Mouse (Mus musculus): Measurements from ENCODE around the gene Col15a1. TPM values are rescaled to one million over a fixed set of nuclear protein-coding genes. Genes with fewer than 3 reads are reported as not detected.

Gene Col15a1
- polyA plus RNA-seq, 1 experiment from 2014 or later, result 5.2 TPM

DNA sequence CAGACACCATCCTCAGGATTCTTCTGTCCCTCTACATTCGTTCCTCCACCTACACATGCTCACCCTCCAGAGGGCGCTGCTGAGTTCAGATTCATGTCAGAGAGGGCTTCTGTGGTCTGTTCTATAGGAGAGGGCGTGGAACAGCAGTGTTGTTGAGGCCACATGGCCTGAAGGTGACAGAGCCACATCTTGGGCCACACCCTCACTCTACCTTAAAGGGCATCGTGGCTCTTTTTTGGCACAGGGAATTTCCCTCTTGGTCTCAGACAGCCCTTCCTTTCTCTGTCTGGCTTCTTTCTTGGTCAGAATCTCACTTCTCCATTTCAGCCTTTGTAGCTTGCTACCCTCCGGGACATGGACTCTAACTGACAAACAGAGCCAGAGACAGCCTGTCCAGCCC, 43.1 kb downstream of the Col15a1 start:
- no peak for ATAC-seq (ENCODE audit: low FRiP score)
- H3K27me3 ChIP-seq, result no peaks in the 10 kb centered on the region
- H3K4me3 ChIP-seq (replicated peaks), result no peak overlapping the region

DNA sequence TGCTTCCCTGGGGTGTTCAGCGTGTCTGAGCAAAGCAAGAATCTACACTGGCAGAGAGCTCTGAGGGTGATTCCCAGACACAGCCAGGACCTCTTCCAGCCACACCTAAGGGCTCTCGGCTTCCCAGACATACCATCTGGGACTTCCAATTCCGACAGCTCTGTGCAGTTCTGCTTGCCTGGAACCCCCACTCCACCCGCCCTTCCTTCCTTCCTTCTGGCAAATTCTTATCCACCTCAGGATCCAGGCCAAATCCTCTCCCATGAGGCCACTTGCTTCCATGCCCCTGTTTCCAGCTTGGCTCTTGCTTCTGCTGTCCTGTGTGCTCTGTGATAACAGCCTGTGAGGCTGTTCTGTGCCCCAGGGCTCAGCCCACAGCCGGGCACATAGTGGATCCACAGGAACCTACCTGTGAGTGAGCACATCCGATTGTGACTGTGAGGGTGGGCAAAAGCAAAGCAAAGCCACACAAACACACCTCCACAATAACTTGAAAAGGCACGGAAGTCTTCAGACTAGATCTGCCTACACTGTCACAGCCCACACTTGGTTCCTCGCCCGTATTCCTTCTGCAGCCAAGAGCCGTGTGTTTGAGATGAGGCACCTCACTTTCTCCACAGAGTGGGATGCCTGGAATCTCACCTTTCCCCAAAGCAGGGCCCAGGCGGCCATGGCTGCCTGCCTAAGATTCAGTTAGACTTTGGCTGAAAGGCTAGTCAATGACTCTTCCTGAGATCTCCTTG, 43.9 kb downstream of the Col15a1 start:
- Histone ChIP-seq H3K27ac (no peak overlapping the region), H3K4me2 (no peak overlapping the region), H3K27me3 (no peaks in the 10 kb centered on the region), H3K9ac (no peak overlapping the region), H3K4me1 (no peaks in the 10 kb centered on the region), H3K9me3 (peaks cover 7% of the 10 kb centered on the region; the same call in 1 of the 2 replicates), H3K36me3 (replicated peaks) (no peaks in the 10 kb centered on the region), H3K4me3 (replicated peaks) (no peak overlapping the region)
- no peak for ATAC-seq (ENCODE audit: low FRiP score)
- 90% methylated on average over 11 of the region's 11 CpGs for WGBS

More for the DNA sequence above, 43.1 kb downstream of the Col15a1 start:
- H3K27ac ChIP-seq, result no peak overlapping the region
- WGBS, result 56% methylated on average over 5 of the region's 5 CpGs
- H3K4me1 ChIP-seq, result no peaks in the 10 kb centered on the region
- H3K36me3 ChIP-seq (replicated peaks), result no peaks in the 10 kb centered on the region
- no peak overlapping the region for H3K9ac ChIP-seq
- no peak overlapping the region for H3K4me2 ChIP-seq
- peaks cover 7% of the 10 kb centered on the region; the same call in 1 of the 2 replicates for H3K9me3 ChIP-seq

DNA sequence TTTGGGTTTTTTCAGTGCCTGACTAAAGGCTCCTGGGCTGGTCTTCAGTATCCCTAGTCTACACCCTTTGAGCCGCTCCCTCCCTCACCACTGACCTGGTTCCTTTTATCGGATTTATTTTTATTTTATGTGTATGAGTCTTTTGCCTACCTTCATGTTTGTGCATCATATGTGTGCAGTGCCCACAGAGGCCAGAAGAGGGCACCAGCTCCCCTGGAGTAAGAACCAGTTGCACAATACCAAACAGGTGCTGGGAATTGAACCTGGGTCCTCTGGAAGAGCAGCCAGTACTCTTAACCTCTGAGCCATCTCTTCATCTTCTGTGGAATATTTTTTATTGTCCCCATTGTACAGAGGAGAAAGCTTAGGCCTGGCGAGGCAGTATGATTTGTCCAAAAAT, 44.7 kb downstream of the Col15a1 start:
- no peak overlapping the region for H3K4me2 ChIP-seq
- H3K27me3 ChIP-seq, result no peaks in the 10 kb centered on the region
- ATAC-seq (ENCODE audit: low FRiP score), result no peak
- H3K9me3 ChIP-seq, result peaks cover 7% of the 10 kb centered on the region; the same call in 1 of the 2 replicates
- H3K4me3 ChIP-seq (replicated peaks), result no peak overlapping the region
- 97% methylated on average over 3 of the region's 3 CpGs for WGBS
- no peaks in the 10 kb centered on the region for H3K4me1 ChIP-seq
- H3K9ac ChIP-seq, result no peak overlapping the region
- no peaks in the 10 kb centered on the region for H3K36me3 ChIP-seq (replicated peaks)
- H3K27ac ChIP-seq, result no peak overlapping the region

DNA sequence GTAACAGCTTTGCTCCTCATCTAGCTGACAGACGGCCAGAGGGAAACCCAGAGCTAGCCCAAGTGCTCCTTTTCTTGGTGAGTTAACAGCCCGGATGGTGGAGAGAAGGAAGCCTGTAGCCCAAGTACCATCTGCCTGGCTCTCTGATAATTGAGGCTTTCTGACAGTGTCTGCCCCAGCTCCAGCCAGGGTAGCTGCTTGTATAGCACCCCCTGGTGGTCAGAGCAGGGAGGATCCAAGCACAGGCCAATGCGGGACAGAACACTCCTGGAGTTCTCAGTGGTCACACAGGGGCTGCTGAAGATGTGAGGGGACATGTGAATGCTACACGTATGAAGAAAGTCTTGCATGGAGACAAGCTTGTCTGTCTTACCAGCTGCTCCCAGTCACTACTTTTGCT, 47.7 kb downstream of the Col15a1 start:
- Histone ChIP-seq H3K4me1 (no peaks in the 10 kb centered on the region), H3K4me3 (replicated peaks) (no peak overlapping the region), H3K9ac (no peak overlapping the region), H3K4me2 (no peak overlapping the region), H3K27ac (no peak overlapping the region), H3K9me3 (peaks cover 7% of the 10 kb centered on the region; the same call in 1 of the 2 replicates), H3K27me3 (no peaks in the 10 kb centered on the region), H3K36me3 (replicated peaks) (no peaks in the 10 kb centered on the region)
- ATAC-seq (ENCODE audit: low FRiP score), result 0 out of 2 replicates have a peak, but pooled peaks have one; percentile 17
- WGBS, result 45% methylated on average over 4 of the region's 4 CpGs

DNA sequence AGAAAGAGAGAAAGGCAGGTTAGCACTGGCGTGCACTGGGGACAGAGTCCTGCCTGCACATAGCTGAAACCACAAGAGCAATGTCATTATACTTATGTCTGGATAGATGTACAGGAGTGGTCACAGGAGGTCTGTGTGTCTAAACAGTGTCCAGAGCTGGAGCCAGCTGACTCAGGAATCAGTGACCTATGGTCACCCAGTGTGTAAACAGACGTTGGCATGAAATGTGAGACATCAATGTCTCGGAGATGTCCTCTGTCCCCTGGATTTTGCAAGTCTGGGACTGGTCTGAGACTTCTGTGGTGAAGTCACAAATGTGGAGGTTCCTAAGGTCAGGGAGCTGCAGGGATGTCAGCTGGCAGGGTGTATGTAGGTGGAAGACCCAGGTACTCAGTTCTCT, 50.2 kb downstream of the Col15a1 start:
- no peak for ATAC-seq (ENCODE audit: low FRiP score)
- Histone ChIP-seq H3K36me3 (replicated peaks) (no peaks in the 10 kb centered on the region), H3K4me1 (no peaks in the 10 kb centered on the region), H3K27me3 (no peaks in the 10 kb centered on the region), H3K9me3 (no peaks in the 10 kb centered on the region), H3K4me2 (no peak overlapping the region), H3K9ac (no peak overlapping the region), H3K4me3 (replicated peaks) (no peak overlapping the region), H3K27ac (no peak overlapping the region)
- 82% methylated on average over 3 of the region's 3 CpGs for WGBS

DNA sequence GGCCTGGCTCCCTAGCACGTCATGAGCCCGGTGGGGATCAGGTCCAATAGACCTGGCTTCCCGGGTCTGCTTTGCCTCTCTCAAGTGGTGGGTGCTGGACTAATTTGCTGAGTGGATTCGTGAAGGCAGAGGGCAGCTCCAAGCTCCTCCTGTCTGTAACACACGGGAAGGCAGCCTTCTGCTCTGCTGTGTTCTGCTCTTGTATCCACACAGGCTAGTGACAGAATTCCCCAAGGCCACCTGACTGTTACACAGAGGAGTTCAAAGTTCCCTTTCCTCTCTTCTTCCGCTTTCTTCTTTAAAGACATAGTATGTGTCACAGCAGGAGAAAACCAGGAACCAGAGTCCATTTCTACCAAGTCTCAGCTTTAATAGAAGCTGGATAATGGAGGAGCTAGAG, 53.1 kb downstream of the Col15a1 start:
- Histone ChIP-seq H3K9ac (no peak overlapping the region), H3K27me3 (no peaks in the 10 kb centered on the region), H3K27ac (no peak overlapping the region), H3K4me3 (replicated peaks) (no peak overlapping the region), H3K4me2 (no peak overlapping the region), H3K9me3 (no peaks in the 10 kb centered on the region), H3K4me1 (no peaks in the 10 kb centered on the region), H3K36me3 (replicated peaks) (no peaks in the 10 kb centered on the region)
- ATAC-seq (ENCODE audit: low FRiP score), result no peak
- 79% methylated on average over 6 of the region's 6 CpGs for WGBS

DNA sequence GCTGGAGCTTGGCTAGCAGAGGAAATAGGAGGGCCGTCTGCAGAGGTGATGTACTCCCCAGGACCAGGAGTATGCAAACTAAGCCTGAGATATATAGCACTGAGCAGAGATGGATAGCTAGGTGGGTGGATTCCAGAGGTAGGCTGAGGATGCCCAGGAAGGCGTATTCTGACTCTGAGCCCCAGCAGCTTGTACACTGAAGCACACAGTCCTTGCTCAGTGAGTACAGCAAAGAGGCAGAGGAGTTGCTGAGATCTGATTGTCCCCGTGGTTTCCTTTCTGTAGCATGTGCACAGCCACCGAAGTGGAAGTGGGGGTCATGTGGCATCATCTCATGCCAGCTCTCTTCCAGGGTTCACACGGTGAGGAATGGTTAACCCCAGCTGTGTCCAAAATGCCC, 54.0 kb downstream of the Col15a1 start:
- 84% methylated on average over 5 of the region's 5 CpGs for WGBS
- H3K4me3 ChIP-seq (replicated peaks), result no peak overlapping the region
- no peaks in the 10 kb centered on the region for H3K27me3 ChIP-seq
- H3K9ac ChIP-seq, result no peak overlapping the region
- no peaks in the 10 kb centered on the region for H3K36me3 ChIP-seq (replicated peaks)
- ATAC-seq (ENCODE audit: low FRiP score), result no peak
- H3K4me1 ChIP-seq, result no peaks in the 10 kb centered on the region
- no peaks in the 10 kb centered on the region for H3K9me3 ChIP-seq
- no peak overlapping the region for H3K4me2 ChIP-seq
- H3K27ac ChIP-seq, result no peak overlapping the region

- H3K27ac ChIP-seq, result no peak overlapping the region
Observed at GRCm38 (mm10) chr4:47265555-47265954, 57.6 kb downstream of the Col15a1 start.

DNA sequence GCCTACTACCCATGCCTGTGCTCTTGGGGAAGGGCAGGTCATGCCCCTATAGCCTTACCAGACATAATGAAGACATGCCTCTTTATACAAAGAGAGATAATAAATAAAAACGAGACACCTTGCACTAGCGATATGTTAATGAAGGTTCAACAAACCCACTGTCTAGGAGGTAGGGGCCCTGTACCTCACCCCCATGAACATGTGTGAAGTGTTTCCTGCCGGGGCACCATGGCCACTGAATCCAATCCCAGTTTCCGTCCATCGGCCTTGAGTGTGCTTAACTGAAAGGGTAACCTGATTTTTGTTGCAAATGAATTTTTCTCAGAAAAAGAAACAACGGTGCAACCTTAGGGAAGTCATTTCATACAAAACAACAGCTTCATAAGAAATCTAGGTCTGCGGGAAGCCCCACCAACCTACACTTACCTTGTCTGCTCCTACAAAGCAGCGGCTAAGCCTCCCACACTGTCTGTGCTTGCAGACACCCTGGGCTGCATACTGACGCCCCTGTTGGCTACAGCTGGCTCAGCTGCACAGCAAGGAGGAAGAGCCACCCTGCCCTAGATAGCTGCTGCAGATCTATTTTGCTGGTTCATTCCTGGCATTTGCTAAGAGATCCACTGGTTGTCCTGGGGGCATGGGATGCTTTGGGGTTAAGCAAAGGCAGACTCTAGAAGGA, 64.6 kb downstream of the Col15a1 start:
- Histone ChIP-seq H3K9ac (no peak overlapping the region), H3K27ac (no peak overlapping the region), H3K4me1 (no peaks in the 10 kb centered on the region), H3K4me3 (replicated peaks) (no peak overlapping the region), H3K36me3 (replicated peaks) (no peaks in the 10 kb centered on the region), H3K9me3 (no peaks in the 10 kb centered on the region), H3K27me3 (no peaks in the 10 kb centered on the region), H3K4me2 (no peak overlapping the region)
- ATAC-seq (ENCODE audit: low FRiP score), result no peak
- 82% methylated on average over 9 of the region's 9 CpGs for WGBS

More at GRCm38 (mm10) chr4:47265555-47265954, 57.6 kb downstream of the Col15a1 start:
- H3K4me1 ChIP-seq, result no peaks in the 10 kb centered on the region
- WGBS, result 82% methylated on average over 5 of the region's 5 CpGs
- no peak overlapping the region for H3K4me3 ChIP-seq (replicated peaks)
- no peaks in the 10 kb centered on the region for H3K36me3 ChIP-seq (replicated peaks)
- H3K9me3 ChIP-seq, result no peaks in the 10 kb centered on the region
- H3K27me3 ChIP-seq, result no peaks in the 10 kb centered on the region
- no peak for ATAC-seq (ENCODE audit: low FRiP score)
- no peak overlapping the region for H3K9ac ChIP-seq
- no peak overlapping the region for H3K4me2 ChIP-seq

DNA sequence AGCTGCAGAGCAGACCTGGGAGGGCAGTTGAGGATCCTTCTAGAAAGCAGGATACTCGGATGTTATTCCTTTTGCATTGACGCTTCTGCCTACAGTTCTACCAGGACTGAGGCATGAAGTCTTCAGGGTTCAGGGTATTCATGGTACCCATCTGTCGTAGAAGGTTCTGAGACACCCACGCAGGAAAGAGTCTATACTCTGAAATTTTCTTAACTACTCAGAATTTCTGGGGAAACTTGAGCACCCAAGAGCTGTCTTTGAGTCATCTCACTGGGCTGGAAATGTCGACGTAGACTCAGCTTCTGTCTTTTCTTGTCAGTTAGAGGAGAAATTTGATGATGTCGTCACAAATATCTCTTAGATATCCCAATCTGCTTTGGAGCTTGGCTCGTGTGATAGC, 65.8 kb downstream of the Col15a1 start:
- H3K4me1 ChIP-seq, result no peaks in the 10 kb centered on the region
- no peak overlapping the region for H3K4me3 ChIP-seq (replicated peaks)
- ATAC-seq (ENCODE audit: low FRiP score), result no peak
- no peaks in the 10 kb centered on the region for H3K36me3 ChIP-seq (replicated peaks)
- WGBS, result 87% methylated on average over 8 of the region's 8 CpGs
- H3K9me3 ChIP-seq, result no peaks in the 10 kb centered on the region
- no peak overlapping the region for H3K9ac ChIP-seq
- H3K4me2 ChIP-seq, result no peak overlapping the region
- no peak overlapping the region for H3K27ac ChIP-seq
- H3K27me3 ChIP-seq, result no peaks in the 10 kb centered on the region

- Histone ChIP-seq H3K36me3 (replicated peaks) (no peaks in the 10 kb centered on the region), H3K4me2 (no peak overlapping the region), H3K27ac (no peak overlapping the region), H3K27me3 (no peaks in the 10 kb centered on the region), H3K9ac (no peak overlapping the region), H3K4me1 (peaks cover 5% of the 10 kb centered on the region), H3K9me3 (no peaks in the 10 kb centered on the region), H3K4me3 (replicated peaks) (no peak overlapping the region)
- no peak for ATAC-seq (ENCODE audit: low FRiP score)
- WGBS, result 90% methylated on average over 2 of the region's 2 CpGs
Observed at GRCm38 (mm10) chr4:47274911-47275310, 67.0 kb downstream of the Col15a1 start.

DNA sequence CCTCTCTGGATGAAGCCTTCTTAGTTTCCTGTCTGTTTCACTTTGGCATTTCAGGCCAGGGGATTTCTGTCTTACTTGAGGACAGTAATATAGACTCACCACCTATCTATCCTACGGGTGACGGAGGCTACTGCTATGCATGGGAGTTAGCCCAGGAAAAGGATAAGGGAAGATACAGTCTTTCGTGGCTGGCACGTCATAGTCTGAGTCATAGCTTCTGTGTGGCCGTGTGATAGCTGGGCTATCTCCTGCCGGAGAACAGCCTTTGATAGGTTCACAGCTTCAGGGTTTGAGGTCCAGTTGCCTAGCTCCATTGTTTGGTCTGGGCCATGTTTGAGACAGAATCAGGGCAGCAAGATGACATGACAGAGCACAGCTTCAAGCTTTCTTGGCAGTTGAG, 70.4 kb downstream of the Col15a1 start:
- Histone ChIP-seq H3K27me3 (no peaks in the 10 kb centered on the region), H3K36me3 (replicated peaks) (no peaks in the 10 kb centered on the region), H3K4me2 (no peak overlapping the region), H3K9me3 (no peaks in the 10 kb centered on the region), H3K9ac (no peak overlapping the region), H3K4me3 (replicated peaks) (no peak overlapping the region), H3K4me1 (peaks cover 5% of the 10 kb centered on the region), H3K27ac (no peak overlapping the region)
- no peak for ATAC-seq (ENCODE audit: low FRiP score)
- WGBS, result 92% methylated on average over 6 of the region's 6 CpGs

Data from forebrain, embryonic 12.5 days (tissue).